Mouse (Mus musculus): Measurements from ENCODE around the gene Itprip.

Gene Itprip

GRCm38 (mm10) chr19:47849735-47850134, 69.4 kb downstream of the Itprip start:
- no peak for DNase-seq

Measured in cerebellum, adult 18-20 months (tissue).